Mouse (Mus musculus): ENCODE measurements at regions not wholly inside any gene's neighbourhood (a gene's known extent, or its start where the extent isn't known, plus 50 kb on each side); places are given as distances from the start of the nearest gene placed in this dataset.

- no peak for DNase-seq (ENCODE audit: low read depth)
Observed at GRCm38 (mm10) chr7:117103035-117103434, 277.7 kb upstream of the Xylt1 start.

- DNase-seq (ENCODE audit: low read depth): no peak
Observed at GRCm38 (mm10) chr7:117106691-117107191, 274.0 kb upstream of the Xylt1 start.

GRCm38 (mm10) chr7:117108391-117108790, 272.4 kb upstream of the Xylt1 start:
- DNase-seq (ENCODE audit: low read depth): no peak

GRCm38 (mm10) chr7:117127728-117128127, 253.1 kb upstream of the Xylt1 start:
- no peak for DNase-seq (ENCODE audit: low read depth)

- no peak for DNase-seq (ENCODE audit: low read depth)
Observed at GRCm38 (mm10) chr7:117134869-117135268, 245.9 kb upstream of the Xylt1 start.

- DNase-seq (ENCODE audit: low read depth): no peak
Observed at GRCm38 (mm10) chr7:117138681-117139080, 242.1 kb upstream of the Xylt1 start.

GRCm38 (mm10) chr7:117139245-117139970, 241.4 kb upstream of the Xylt1 start:
- DNase-seq (ENCODE audit: low read depth): no peak

- no peak for DNase-seq (ENCODE audit: low read depth)
Observed at GRCm38 (mm10) chr7:117139971-117140247, 240.9 kb upstream of the Xylt1 start.

- DNase-seq (ENCODE audit: low read depth): no peak
Observed at GRCm38 (mm10) chr7:117146809-117147208, 234.0 kb upstream of the Xylt1 start.

- no peak for DNase-seq (ENCODE audit: low read depth)
Observed at GRCm38 (mm10) chr7:117150355-117150754, 230.4 kb upstream of the Xylt1 start.

GRCm38 (mm10) chr7:117153826-117154550, 226.8 kb upstream of the Xylt1 start:
- no peak for DNase-seq (ENCODE audit: low read depth)

- no peak for DNase-seq (ENCODE audit: low read depth)
Observed at GRCm38 (mm10) chr7:117161193-117161908, 219.4 kb upstream of the Xylt1 start.

GRCm38 (mm10) chr7:117174811-117175422, 205.9 kb upstream of the Xylt1 start:
- DNase-seq (ENCODE audit: low read depth): no peak

- no peak for DNase-seq (ENCODE audit: low read depth)
Observed at GRCm38 (mm10) chr7:117184011-117184410, 196.8 kb upstream of the Xylt1 start.

GRCm38 (mm10) chr7:117185891-117186290, 194.9 kb upstream of the Xylt1 start:
- DNase-seq (ENCODE audit: low read depth): no peak

- no peak for DNase-seq (ENCODE audit: low read depth)
Observed at GRCm38 (mm10) chr7:117196611-117197010, 184.2 kb upstream of the Xylt1 start.

GRCm38 (mm10) chr7:117226294-117226693, 154.5 kb upstream of the Xylt1 start:
- DNase-seq (ENCODE audit: low read depth): no peak

- no peak for DNase-seq (ENCODE audit: low read depth)
Observed at GRCm38 (mm10) chr7:117229619-117230018, 151.2 kb upstream of the Xylt1 start.

GRCm38 (mm10) chr7:117256819-117257218, 124.0 kb upstream of the Xylt1 start:
- DNase-seq (ENCODE audit: low read depth): no peak

GRCm38 (mm10) chr7:117258557-117258956, 122.2 kb upstream of the Xylt1 start:
- no peak for DNase-seq (ENCODE audit: low read depth)

GRCm38 (mm10) chr7:117259151-117259550, 121.6 kb upstream of the Xylt1 start:
- DNase-seq (ENCODE audit: low read depth): no peak

- DNase-seq (ENCODE audit: low read depth): no peak
Observed at GRCm38 (mm10) chr7:117259674-117260294, 121.0 kb upstream of the Xylt1 start.
